Mouse (Mus musculus): ENCODE measurements around the gene Kntc1. TPM values are rescaled to one million over a fixed set of nuclear protein-coding genes. Genes with fewer than 3 reads are reported as not detected.
A peak's percentile ranks its signal among the peaks of the same experiment; 100 is the strongest.
"Not testable (repeated sequence)": the region's sequence is repeated elsewhere in the genome, so short reads cannot be mapped to it uniquely, and the experiment has no call there.

Gene Kntc1
- total and polyA plus RNA-seq, 2 experiments: 0.26 to 0.37 TPM

- 89% methylated on average over 4 of the region's 4 CpGs for WGBS
- no peak for DNase-seq (ENCODE audit: extremely low read depth, low read depth, low spot score)
- H3K27me3 ChIP-seq (ENCODE audit: control insufficient read depth, insufficient read depth, low read length): no peaks in the 10 kb centered on the region
- no peak overlapping the region for H3K9ac ChIP-seq (ENCODE audit: low read depth, low read length)
- H3K27ac ChIP-seq (replicated peaks; ENCODE audit: insufficient read depth, low read depth, low read length): no peak overlapping the region
- H3K4me1 ChIP-seq (ENCODE audit: control insufficient read depth, insufficient read depth, low read length): peaks cover 5% of the 10 kb centered on the region
- TF ChIP-seq POLR2A (IDR thresholded peaks at IDR 0.05; ENCODE audit: extremely low read depth, insufficient read depth, low read length): no peak
- TF ChIP-seq CTCF (IDR thresholded peaks at IDR 0.05; ENCODE audit: low read depth, low read length): no peak
- H3K4me3 ChIP-seq (ENCODE audit: insufficient read depth, low read depth, low read length): no peak overlapping the region
- peaks cover 43% of the 10 kb centered on the region for H3K36me3 ChIP-seq (ENCODE audit: control insufficient read depth, insufficient read depth, low read length)
- peaks cover 9% of the 10 kb centered on the region; the same call in 1 of the 2 replicates for H3K79me2 ChIP-seq (ENCODE audit: control insufficient read depth, insufficient read depth, low read length)
These were observed 34.9 kb upstream of the Kntc1 start for GRCm38 (mm10) chr5:123714622-123715021.

GRCm38 (mm10) chr5:123720328-123721311 is 28.9 kb upstream of the Kntc1 start, which contains the start of gene Zcchc8:
Gene Zcchc8, minus strand, starts transcription at chr5:123721100.
- H3K27me3 ChIP-seq (ENCODE audit: control insufficient read depth, insufficient read depth, low read length): no peaks in the 10 kb centered on the region
- peaks cover 16% of the 10 kb centered on the region; the same call in 1 of the 2 replicates for H3K79me2 ChIP-seq (ENCODE audit: control insufficient read depth, insufficient read depth, low read length)
- peak; percentile 91 for DNase-seq (ENCODE audit: extremely low read depth, low read depth, low spot score)
- WGBS: under 1% methylated on average over 83 of the region's 83 CpGs
- peak within 1 kb of the TSS; percentile 86 for H3K9ac ChIP-seq (ENCODE audit: low read depth, low read length)
- H3K27ac ChIP-seq (replicated peaks; ENCODE audit: insufficient read depth, low read depth, low read length): peak within 1 kb of the TSS; percentile 80
- H3K36me3 ChIP-seq (ENCODE audit: control insufficient read depth, insufficient read depth, low read length): peaks cover 3% of the 10 kb centered on the region; the same call in 1 of the 2 replicates
- no peak for TF ChIP-seq CTCF (IDR thresholded peaks at IDR 0.05; ENCODE audit: low read depth, low read length)
- peak; percentile 79 for TF ChIP-seq POLR2A (IDR thresholded peaks at IDR 0.05; ENCODE audit: extremely low read depth, insufficient read depth, low read length)
- H3K4me3 ChIP-seq (ENCODE audit: insufficient read depth, low read depth, low read length): peak within 1 kb of the TSS; percentile 84
- peaks cover 2% of the 10 kb centered on the region; the same call in 1 of the 2 replicates for H3K4me1 ChIP-seq (ENCODE audit: control insufficient read depth, insufficient read depth, low read length)

- H3K27me3 ChIP-seq (ENCODE audit: control insufficient read depth, insufficient read depth, low read length); H3K79me2 ChIP-seq (ENCODE audit: control insufficient read depth, insufficient read depth, low read length); H3K27ac ChIP-seq (replicated peaks; ENCODE audit: insufficient read depth, low read depth, low read length); H3K4me3 ChIP-seq (ENCODE audit: insufficient read depth, low read depth, low read length); H3K9ac ChIP-seq (ENCODE audit: low read depth, low read length); DNase-seq (ENCODE audit: extremely low read depth, low read depth, low spot score); H3K4me1 ChIP-seq (ENCODE audit: control insufficient read depth, insufficient read depth, low read length): not testable (repeated sequence)
- peaks cover 12% of the 10 kb centered on the region for H3K36me3 ChIP-seq (ENCODE audit: control insufficient read depth, insufficient read depth, low read length)
- 88% methylated on average over 7 of the region's 7 CpGs for WGBS
These were observed 25.7 kb upstream of the Kntc1 start for GRCm38 (mm10) chr5:123723816-123724215.

DNA sequence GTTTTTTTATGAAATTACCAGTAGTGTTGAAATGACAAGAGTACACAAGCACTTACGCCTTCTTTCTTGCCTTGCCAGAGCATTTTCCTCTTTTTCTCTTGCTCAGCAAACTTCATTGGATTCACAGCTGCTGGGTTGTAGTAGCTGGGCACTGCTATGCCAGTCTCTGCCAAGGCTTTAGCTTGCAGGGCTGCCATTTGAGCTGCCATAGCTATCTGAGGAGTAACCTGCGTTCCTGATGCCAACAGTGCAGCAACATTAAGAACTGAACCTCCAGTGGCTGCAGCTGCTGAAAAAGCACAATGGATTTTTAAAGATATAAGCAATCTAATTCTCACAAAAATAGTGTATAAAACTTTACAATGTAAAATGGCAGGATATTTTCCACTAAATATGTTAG is 18.5 kb upstream of the Kntc1 start:
- no peak for DNase-seq (ENCODE audit: extremely low read depth, low read depth, low spot score)
- Histone ChIP-seq H3K4me1 (ENCODE audit: control insufficient read depth, insufficient read depth, low read length) (peaks cover 3% of the 10 kb centered on the region; the same call in 1 of the 2 replicates), H3K36me3 (ENCODE audit: control insufficient read depth, insufficient read depth, low read length) (peaks cover 69% of the 10 kb centered on the region), H3K9ac (ENCODE audit: low read depth, low read length) (no peak overlapping the region), H3K27me3 (ENCODE audit: control insufficient read depth, insufficient read depth, low read length) (no peaks in the 10 kb centered on the region), H3K27ac (replicated peaks; ENCODE audit: insufficient read depth, low read depth, low read length) (no peak overlapping the region), H3K79me2 (ENCODE audit: control insufficient read depth, insufficient read depth, low read length) (no peaks in the 10 kb centered on the region; the same call in 1 of the 2 replicates), H3K4me3 (ENCODE audit: insufficient read depth, low read depth, low read length) (no peak overlapping the region)
- TF ChIP-seq CTCF (IDR thresholded peaks at IDR 0.05; ENCODE audit: low read depth, low read length): no peak
- no peak for TF ChIP-seq POLR2A (IDR thresholded peaks at IDR 0.05; ENCODE audit: extremely low read depth, insufficient read depth, low read length)
- 86% methylated on average over 2 of the region's 2 CpGs for WGBS

DNA sequence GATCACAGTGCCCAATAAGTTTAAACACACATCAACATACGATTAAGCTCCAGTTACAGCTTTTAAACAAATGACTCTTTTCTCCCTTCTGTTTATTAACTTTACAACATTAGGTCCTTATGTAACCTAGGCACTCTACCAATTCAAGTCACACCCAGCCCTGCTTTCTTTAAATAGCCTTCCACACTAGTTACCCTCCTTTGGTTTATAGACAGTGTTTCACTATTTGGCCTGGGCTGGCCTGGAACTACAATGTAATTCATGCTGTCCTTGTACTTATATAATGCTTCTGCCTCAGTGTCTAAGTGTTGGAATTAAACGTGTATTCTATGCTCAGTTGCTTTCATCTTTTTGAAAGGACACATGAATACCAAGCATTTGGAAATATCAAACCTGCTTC is 5.2 kb upstream of the Kntc1 start:
- TF ChIP-seq CTCF (IDR thresholded peaks at IDR 0.05; ENCODE audit: low read depth, low read length): no peak
- no peak for TF ChIP-seq POLR2A (IDR thresholded peaks at IDR 0.05; ENCODE audit: extremely low read depth, insufficient read depth, low read length)
- no peak overlapping the region for H3K27ac ChIP-seq (replicated peaks; ENCODE audit: insufficient read depth, low read depth, low read length)
- H3K79me2 ChIP-seq (ENCODE audit: control insufficient read depth, insufficient read depth, low read length): peaks cover 14% of the 10 kb centered on the region; the same call in 1 of the 2 replicates
- H3K4me3 ChIP-seq (ENCODE audit: insufficient read depth, low read depth, low read length): no peak overlapping the region
- DNase-seq (ENCODE audit: extremely low read depth, low read depth, low spot score): no peak
- peaks cover 49% of the 10 kb centered on the region for H3K36me3 ChIP-seq (ENCODE audit: control insufficient read depth, insufficient read depth, low read length)
- H3K4me1 ChIP-seq (ENCODE audit: control insufficient read depth, insufficient read depth, low read length): peaks cover 15% of the 10 kb centered on the region
- no peaks in the 10 kb centered on the region for H3K27me3 ChIP-seq (ENCODE audit: control insufficient read depth, insufficient read depth, low read length)
- 52% methylated on average over 2 of the region's 2 CpGs for WGBS
- no peak overlapping the region for H3K9ac ChIP-seq (ENCODE audit: low read depth, low read length)

DNA sequence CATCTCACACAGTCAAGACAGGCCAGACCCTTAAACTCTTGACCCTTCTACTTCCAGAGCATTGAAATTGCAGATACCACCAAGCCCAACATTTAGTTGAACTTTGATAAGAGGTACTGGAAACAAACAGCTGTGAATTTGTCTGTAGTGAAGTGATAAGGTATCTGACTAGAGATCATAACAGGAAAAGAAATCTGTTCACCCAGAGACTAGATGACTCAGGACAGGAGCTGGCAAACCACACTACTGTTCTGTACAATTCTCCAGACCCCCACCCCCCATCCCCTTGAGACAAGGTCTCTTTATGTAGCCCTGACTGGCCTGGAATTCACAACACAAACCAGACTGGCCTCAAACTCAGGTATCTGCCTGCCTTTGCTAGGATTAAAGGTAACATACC is 3.3 kb upstream of the Kntc1 start:
- Histone ChIP-seq H3K36me3 (ENCODE audit: control insufficient read depth, insufficient read depth, low read length) (peaks cover 34% of the 10 kb centered on the region), H3K27ac (replicated peaks; ENCODE audit: insufficient read depth, low read depth, low read length) (no peak overlapping the region), H3K9ac (ENCODE audit: low read depth, low read length) (no peak overlapping the region), H3K27me3 (ENCODE audit: control insufficient read depth, insufficient read depth, low read length) (no peaks in the 10 kb centered on the region), H3K4me1 (ENCODE audit: control insufficient read depth, insufficient read depth, low read length) (peaks cover 15% of the 10 kb centered on the region), H3K4me3 (ENCODE audit: insufficient read depth, low read depth, low read length) (no peak overlapping the region), H3K79me2 (ENCODE audit: control insufficient read depth, insufficient read depth, low read length) (peaks cover 14% of the 10 kb centered on the region; the same call in 1 of the 2 replicates)
- TF ChIP-seq POLR2A (IDR thresholded peaks at IDR 0.05; ENCODE audit: extremely low read depth, insufficient read depth, low read length) (no peak), CTCF (IDR thresholded peaks at IDR 0.05; ENCODE audit: low read depth, low read length) (no peak)
- no peak for DNase-seq (ENCODE audit: extremely low read depth, low read depth, low spot score)

All from liver, adult 2 months (tissue).